Mouse (Mus musculus) CD8-positive naive resting alpha-beta T cell, adult 2 months (primary cell): Measurements from ENCODE around the gene Clta.

Experiments
- DNase-seq, 2 experiments: peaks; one replicate each; pipeline ENCODE4 v3.0.0; 2022; ENCODE audit warnings: low read depth in 2 of 2, low spot score in 2 of 2

Gene Clta

DNA sequence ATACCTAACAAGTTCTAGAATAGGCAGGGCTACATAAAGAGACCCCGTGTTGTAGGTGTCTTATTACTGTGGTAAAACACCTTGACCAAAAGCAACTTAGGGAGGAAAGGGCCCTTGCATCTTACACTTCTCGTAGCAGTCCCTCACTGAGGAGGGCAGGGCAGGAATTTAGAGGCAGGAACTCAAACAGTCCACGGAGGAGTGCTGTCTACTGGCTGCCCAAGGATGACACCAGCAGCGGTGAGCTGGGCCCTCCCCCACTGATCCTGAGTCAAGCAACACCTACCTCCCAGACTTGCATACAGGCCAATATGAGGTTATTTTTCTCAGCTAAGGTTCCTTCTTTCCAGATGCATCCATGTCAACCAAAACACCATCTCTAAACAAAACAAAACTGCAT is 24.0 kb upstream of the Clta start:
- no peak for DNase-seq

DNA sequence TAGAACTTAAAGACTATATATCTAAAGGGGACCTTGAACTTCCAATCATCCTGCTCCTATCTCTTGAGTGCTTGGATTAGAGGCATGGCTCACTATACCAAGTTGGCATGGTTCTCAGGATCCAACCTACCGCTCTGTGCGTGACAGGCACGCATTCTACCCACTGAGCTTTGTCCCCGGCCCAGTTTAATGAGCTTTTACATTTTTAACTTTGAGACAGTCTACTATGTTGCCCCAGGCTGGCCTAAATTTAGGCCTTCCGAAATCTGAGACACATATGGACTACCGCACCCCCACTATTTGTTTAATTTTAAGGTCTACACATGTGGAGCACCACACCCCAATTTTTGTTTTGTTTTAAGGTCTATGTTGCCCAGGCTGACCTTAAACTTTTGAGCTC is 23.4 kb upstream of the Clta start:
- no peak for DNase-seq

DNA sequence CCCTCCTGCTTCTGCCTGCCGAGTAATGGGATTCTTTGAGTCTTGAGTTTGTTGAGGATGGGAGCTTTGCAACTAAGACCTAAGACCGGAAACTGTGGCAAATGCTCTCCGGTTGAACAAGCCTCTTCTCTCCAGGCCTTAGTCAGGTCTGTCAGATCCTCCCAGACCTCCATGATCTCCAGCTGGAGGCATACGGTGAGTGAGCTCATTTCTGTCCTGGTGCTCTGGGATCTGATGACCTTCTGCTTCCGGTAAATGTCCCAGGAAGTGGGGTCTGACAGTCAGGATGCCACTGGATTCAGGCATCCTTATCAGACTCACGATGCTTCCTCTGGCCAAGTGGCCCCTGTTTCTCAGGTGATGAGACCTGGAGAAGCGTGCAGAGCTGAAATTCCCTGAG is 23.0 kb upstream of the Clta start:
- DNase-seq = no peak

DNA sequence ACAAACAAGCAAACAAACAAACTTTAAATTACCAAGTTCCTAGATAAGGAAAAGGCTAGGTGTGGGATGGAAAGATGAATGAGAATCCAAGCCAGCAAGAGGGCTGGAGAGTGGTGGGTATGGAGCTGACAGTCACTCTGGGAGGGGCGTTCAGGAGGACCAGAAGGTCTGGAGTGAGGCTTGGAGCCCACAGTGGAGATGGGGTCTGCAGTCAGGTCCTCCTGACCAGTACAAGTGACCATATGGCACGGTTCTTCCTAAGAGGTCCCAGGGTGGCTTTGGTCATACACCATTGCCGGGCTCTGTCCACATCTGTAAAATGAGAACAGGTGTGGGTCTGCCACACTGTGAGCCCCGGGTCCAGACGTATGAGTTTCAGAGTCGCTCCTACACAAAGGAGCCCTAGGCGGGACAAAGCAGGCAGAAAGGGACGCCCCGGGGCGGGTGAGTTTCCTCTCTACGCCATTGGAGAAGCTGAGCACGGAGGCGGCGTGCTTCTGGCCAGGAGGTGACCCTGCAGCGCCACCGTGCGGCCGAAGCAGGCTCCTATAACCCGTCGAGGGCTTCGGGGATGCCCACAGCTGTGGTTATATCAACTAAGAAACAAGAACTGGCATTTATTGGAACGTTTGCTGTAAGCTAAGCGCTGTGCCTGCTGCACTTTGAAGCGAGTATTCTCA is 22.1 kb upstream of the Clta start:
- peak; percentile 95 to 96 for DNase-seq

DNA sequence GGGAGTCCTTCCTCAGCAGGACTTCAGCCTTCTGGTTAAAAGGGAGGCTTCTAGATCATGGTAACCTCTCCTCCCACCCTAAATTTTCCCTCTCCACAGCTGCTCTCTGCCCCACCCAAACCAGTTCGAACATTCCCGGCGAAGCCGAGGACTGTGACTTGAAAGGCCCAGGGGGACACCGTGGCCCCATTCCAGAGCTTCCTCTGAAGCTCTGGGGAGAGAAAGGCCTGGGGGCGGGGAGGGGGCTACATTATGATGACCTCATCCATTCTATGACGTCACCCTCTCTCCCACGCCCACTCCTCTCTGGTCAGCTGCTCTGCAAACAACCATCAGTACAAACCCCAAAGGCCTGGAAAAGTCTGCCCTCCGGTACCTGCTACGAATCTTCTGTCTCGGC is 21.1 kb upstream of the Clta start, which contains the start of gene Ccin:
Gene Ccin (plus strand): TSS at position 303 of the 400 bp plus-strand sequence.
- no peak for DNase-seq

DNA sequence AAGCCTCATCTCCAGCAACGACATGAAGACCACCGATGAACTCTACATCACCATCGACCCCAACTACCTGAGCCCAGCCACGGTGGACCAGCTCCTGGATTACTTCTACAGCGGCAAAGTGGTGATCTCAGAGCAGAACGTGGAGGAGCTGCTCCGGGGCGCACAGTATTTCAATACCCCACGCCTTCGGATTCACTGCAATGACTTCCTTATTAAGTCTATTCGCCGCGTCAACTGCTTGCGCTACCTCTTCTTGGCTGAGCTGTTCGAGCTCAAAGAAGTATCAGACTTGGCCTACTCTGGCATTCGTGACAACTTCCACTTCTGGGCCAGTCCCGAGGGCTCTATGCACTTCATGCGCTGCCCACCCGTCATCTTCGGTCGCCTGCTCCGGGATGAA is 20.5 kb upstream of the Clta start:
- DNase-seq = no peak

DNA sequence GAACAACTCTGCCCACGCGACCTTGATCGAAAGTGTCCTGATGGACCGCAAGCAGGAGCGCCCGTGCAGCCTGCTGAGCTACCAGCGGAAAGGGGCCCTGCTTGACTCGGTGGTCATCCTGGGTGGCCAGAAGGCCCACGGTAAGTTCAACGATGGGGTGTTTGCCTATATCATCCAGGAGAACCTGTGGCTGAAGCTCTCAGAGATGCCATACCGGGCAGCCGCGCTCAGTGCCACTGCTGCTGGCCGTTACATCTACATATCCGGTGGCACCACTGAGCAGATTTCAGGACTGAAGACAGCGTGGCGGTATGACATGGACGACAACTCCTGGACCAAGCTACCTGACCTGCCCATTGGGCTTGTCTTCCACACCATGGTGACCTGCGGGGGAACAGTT is 19.9 kb upstream of the Clta start:
- DNase-seq = no peak

DNA sequence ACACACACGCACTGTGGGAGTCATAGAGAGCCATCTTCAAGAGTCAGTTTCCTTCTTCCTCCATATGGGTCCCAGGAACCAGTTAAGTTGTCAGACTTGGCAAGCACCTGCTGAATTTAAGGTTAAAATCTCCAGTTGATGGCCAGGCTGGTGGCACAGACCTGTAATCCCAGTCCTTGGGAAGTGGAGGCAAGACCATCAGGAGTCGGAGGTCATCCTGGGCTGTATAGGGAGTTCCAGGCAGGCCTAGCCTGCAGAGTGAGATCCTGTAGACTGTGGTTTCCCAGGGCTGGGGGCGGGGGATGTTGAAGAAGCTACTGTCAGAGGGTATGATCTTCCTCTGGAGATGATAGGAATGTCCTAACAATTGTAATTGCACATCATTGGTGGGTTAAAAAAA is 15.3 kb upstream of the Clta start:
- no peak for DNase-seq

DNA sequence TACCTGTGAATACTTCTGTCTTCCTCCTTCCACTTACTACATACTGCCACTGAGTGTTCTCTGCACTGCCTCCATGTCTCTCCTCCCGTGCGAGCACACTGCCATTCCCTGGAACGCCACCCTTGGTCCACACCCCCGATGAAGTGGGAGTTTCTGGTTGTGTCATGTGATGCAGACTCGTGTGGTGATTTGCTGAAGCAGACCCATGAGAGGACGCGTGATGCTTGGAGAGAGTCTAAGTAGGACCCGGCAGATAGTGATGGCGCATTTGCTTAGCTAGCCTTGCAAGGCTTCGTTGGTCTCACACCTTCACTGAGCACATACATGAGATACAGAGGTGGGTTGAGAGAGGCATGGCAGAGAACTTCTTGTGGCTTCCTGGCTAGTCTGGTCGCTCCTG is 11.2 kb upstream of the Clta start:
- DNase-seq = no peak

DNA sequence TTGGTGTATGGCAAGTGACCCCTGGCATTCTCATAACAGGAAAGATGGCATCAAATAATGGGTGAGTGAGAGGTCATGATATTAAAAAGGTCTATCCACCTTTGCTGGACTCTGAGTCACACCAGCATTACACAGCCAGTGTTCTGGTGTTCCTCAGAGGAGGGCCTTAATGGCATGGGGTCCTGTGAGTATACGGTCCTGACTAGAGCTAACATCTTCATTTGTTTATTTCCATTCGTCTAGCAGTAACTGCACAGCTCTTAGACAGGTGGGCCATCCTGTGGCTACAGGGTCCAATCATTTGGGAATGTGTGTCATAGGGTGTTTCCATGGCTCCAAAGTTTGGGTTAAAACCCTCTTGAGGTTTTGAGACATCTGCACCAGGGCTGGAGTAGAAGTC is 9.9 kb upstream of the Clta start:
- DNase-seq = no peak

DNA sequence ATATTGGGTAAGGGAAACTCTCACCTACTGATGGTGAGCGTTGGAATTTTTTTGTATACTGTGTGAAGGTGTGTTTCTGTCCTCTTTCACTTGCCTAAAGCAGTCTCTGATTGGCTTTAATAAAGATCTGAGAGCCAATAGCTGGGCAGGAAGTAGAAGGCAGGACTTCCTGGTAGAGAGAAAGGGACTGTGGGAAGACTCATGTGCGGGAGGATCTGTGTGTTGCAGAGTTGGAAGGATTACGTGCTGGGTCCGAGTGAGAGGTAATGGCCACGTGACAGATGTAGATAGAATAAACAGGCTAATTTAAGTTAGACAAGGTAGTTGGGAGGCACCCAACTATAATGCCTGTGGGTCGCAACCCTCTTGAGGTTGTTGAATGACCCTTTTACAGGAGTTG is 630 bp upstream of the Clta start:
- DNase-seq = no peak

DNA sequence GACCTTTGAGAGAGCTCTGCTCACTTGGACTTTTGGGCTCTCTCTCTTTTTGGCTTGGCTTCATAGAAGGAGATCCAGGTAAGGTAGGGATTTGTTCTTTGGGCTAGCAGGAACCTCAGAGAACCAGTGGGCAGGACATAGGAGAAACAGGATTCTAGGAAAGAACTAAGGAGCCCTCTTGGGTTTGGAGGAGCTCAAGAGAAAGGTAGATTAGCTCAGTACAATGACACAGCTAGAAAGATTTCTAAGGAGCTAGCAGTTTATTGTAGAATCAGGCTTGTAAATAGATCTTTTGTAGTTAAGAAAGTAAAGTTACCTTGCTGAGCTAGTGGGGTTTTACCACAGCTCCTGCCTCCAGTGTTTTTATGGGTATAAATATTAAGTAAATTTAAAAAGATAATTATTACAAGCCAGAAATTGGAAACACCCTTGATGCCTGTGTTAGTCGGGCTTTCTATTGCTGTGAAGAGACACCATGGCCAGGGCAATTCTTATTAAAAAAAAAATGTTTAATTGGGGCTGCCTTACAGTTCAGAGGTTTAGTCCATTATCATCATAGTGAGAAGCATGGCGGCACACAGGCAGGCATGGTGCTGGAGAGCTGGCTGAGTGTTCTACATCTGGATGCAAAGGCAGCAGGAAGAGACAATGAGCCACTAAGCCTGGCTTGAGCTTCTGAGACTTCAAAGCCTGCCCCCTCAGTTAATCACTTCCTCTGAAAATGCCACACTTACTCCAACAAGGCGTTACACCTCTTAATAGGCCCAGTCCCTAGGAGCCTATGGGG is 564 bp downstream of the Clta start:
- no peak for DNase-seq

DNA sequence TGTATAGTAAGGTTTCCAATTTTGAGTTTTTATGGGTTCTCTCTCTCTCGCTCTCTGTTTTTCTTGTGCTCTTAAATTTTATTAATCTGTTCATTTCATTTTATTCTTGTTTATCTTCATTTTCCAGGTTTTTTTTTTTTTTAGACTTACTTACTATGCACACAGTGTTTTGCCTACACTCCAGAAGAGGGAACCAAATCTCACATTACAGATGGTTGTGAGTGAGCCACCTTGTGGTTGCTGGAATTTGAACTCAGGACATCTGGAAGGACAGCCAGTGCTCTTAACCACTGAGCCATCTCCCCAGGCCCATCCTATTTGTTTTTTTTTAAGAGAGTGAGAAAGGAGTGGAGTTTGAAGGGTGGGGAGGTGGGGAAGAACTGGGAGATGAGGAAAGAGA is 5.9 kb downstream of the Clta start:
- no peak for DNase-seq

DNA sequence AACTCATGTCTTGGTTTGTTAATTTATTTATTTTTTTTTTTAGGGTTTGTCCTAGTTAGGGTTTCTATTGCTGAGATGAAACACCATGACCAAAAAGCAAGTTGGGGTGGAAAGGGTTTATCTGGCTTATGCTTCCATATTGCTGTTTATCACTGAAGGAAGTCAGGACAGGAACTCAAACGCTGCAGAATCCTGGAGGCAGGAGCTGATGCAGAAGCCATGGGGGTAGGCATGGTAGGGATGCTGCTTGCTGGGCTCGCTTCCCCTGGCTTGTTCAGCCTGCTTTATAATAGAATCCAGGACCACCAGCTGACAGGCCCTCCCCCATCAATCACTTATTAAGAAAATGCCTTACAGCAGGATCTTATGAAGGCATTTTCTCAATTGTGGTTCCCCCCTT is 6.6 kb downstream of the Clta start:
- no peak for DNase-seq

DNA sequence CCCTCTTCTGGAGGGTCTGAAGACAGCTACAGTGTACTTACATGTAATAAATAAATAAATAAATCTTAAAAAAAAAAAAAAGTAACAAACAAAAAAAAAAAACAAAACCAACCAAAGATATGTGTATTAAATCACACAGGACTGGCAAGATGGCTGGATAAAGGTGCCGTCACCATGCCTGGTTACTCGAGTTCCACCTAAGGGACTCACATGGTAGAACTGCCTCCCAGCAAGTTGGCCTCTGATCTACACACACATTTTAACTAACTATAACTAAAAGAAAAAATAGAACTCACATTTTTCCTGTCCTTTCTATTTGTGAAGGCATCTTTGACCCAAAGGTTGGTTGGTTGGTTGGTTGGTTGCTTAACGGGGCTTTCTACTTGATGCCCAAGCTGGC is 7.5 kb downstream of the Clta start:
- DNase-seq = no peak

DNA sequence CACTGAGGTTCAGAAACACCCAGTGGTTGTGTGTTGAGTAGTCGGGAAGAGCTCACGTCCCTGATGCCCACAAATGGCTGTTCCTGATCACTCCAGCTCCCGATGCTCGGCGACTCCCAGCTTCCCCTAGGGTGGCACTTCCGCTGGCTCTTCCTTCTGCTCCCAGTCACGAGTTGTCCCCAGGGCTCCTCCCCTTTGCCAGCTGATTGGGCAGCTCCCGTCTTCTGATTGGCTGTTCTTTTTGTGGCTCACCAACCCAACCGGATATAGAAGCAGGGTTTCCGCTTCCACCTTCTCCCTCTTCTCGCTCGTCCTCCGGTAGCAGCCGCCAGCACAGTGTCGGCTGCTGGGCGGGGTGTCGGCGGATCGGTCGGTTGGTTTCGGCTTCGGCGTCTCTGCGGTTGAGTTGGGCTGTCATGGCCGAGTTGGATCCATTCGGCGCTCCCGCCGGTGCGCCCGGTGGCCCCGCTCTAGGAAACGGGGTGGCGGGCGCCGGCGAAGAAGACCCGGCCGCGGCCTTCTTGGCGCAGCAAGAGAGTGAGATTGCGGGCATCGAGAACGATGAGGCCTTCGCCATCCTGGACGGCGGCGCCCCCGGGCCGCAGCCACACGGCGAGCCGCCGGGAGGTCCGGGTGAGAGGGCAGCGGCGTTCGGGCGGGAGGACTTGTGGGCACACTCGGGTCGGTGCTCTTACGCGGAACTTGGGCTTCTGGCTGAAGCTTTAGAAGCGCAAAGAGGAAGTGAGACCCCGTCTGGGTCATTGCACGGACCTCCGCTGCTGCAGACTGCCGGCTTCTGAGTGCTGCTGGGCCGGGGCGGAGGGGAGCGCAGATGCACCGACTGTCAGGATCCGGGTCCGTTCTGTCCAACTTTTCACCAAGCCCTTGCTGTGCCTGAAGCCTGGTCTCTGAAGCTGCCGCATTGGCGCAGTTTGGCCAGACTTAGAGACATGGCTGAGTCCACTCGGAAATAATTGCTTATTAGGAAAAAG is 8.4 kb downstream of the Clta start:
- peak; percentile 80 to 84 for DNase-seq

DNA sequence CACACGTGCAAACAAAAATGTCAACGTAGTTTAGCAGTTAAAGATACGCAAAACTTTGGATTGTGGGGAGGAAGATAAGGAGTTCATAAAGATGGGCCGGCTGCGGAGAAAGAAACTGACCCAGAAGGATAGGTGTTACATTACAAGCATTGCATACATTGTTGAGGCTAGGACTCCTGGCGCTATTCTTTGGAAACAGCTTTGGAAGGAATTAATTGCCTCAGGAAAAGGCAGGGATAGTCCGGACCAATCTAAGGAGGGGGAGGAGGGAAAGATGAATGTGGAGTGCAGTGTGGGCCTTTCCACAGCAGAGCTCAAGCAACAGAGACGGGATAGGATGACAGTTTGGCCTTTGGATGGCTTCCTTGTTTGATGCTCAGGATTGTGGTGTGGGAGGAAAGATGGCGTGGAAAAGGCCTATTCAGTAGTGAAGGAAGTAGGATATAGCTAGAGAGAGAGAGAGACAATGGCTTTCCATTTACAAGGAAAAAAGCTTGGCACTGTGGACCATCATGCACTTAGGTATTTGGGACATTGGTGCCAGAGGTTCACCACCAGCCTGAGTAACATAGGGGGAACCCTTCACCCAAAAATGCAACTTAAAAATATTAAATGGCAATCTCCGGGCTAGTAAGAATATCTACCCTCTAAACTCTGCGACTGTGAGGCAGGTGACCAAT is 9.3 kb downstream of the Clta start:
- no peak for DNase-seq

DNA sequence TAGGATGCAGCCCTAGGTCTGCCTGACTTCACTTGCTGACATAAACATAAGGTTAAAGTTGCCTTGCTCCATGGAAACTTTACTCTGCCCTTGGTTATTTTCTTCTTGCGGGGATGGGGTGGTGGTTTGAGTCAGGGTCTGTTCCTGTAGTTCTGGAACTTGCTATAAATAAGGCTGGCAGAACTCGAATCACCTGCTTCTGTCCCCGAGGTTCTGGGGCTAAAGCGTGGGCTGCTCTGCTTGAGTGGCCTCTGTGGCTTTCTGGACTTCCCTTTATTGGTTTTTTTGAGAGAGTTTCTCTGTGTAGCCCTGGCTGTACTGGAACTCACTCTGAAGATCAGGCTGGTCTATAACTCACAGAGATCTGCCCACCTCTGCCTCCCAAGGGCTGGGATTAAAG is 11.8 kb downstream of the Clta start:
- DNase-seq = no peak

DNA sequence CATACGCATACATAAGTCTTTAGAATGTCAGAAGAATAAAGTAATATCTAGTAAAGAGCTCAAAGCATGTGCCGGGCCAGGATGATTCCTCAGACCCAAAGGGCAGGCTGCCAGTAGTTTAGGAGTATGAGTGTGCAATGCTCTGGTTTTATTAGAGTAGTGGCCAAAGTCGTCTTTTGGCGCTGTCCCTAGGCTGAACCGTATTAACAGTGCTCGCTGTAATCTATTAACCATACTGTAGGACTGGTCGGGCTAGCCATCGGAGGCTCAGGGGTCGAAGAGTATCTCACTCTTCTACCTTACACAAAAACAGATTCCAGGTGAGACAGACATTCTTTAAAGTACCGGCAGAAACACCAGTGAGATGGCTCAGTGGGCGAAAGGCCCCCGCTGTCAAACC is 12.5 kb downstream of the Clta start:
- no peak for DNase-seq

DNA sequence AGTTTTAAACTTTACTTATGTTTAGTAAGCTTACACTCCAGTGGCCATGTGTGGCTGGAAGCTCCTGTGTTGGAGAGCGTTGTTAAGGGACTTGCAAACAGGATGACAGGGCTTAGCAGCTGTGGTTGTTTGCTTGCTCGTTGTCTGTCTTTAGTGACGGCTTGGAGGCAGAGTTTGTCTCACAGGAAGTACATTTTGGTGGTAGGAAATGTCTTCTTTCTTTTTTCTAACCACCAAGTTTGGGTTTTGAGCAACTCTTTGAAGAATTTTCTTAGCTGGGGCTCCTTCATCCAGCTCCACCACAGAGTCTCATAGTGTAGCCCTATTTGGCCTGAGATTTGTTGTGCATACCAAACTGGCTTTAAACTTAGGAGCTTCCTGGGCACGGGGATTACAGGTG is 18.1 kb downstream of the Clta start:
- peak; percentile 68 to 69 for DNase-seq

DNA sequence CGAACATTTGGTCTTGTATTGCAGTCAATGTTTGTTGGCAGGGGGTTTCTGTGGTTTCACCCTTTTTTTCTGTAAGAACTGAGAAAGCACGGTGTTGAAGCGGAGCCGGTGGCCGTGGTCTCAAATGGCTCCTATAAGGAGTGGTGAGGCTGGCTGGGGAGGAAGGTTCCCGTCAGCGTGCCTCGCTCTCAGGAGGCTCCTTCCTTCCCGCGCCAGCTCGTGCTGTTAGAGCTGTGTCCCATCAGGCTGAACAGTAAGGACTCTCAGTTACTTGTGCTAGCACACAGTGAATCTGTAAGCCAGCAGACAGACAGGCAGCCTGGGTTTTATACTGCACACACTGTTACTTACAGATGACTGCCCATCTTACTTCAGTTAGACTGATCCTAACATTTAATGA is 18.5 kb downstream of the Clta start:
- no peak for DNase-seq
